Mouse (Mus musculus): ENCODE data around the gene Tmem120a.

GRCm38 (mm10) chr5:135701601-135702000 is 42.6 kb downstream of the Tmem120a start:
- TF ChIP-seq CTCF (IDR thresholded peaks at IDR 0.05; ENCODE audit: control insufficient read depth, insufficient read depth, low read length), result no peak
- no peak for TF ChIP-seq POLR2A (IDR thresholded peaks at IDR 0.05; ENCODE audit: borderline replicate concordance, control insufficient read depth, low read depth, low read length)
